Mouse (Mus musculus) intestine, embryonic 16.5 days (tissue): Measurements from ENCODE around the gene Ifna11. TPM values are rescaled to one million over a fixed set of nuclear protein-coding genes. Genes with fewer than 3 reads are reported as not detected.
"Not testable (repeated sequence)": the region's sequence is repeated elsewhere in the genome, so short reads cannot be mapped to it uniquely, and the experiment has no call there.

Experiments
- ATAC-seq: fragments of 200-750 bp; cut with Nextera tagmentation; 2 replicates; pipeline ENCODE4 v1.8.0; 2017; ENCODE audit warnings: moderate TSS enrichment, moderate library complexity
- H3K27ac ChIP-seq: fragments of 300-500 bp; sonication (generic); 2 replicates; pipeline ENCODE4 v1.5.1; 2014; ENCODE audit warnings: mild to moderate bottlenecking, low read length
- H3K27me3 ChIP-seq: fragments of 300-500 bp; sonication (generic); replicated peaks from 2 replicates; pipeline ENCODE4 v1.6.1; 2014; ENCODE audit warnings: low read length, control low read depth, mixed read lengths; ENCODE audit not compliant: control insufficient read depth, insufficient read depth
- H3K36me3 ChIP-seq: fragments of 300-500 bp; sonication (generic); 2 replicates; pipeline ENCODE4 v1.6.1; 2014; ENCODE audit warnings: low read length, control low read depth; ENCODE audit not compliant: control insufficient read depth, insufficient read depth
- H3K4me1 ChIP-seq: fragments of 300-500 bp; sonication (generic); 2 replicates; pipeline ENCODE4 v1.6.1; 2014; ENCODE audit warnings: low read length, control low read depth, mixed read lengths; ENCODE audit not compliant: control insufficient read depth, insufficient read depth
- H3K4me2 ChIP-seq: fragments of 300-500 bp; sonication (generic); 2 replicates; pipeline ENCODE4 v1.6.1; 2014; ENCODE audit warnings: low read depth, low read length, control low read depth
- H3K4me3 ChIP-seq: fragments of 300-500 bp; sonication (generic); 2 replicates; pipeline ENCODE4 v1.5.1; 2014; ENCODE audit warnings: mild to moderate bottlenecking, low read length
- H3K9ac ChIP-seq: fragments of 300-500 bp; sonication (generic); 2 replicates; pipeline ENCODE4 v1.6.1; 2014; ENCODE audit warnings: low read depth, low read length
- H3K9me3 ChIP-seq: fragments of 300-500 bp; sonication (generic); 2 replicates; pipeline ENCODE4 v1.6.1; 2016; ENCODE audit warnings: low read length, control low read depth; ENCODE audit not compliant: control insufficient read depth
- WGBS: fragments of 180-500 bp; shearing (Covaris S2); extraction: QIAGEN DNeasy Blood & Tissue Kit; methylation state at CpG from one replicate; pipeline ENCODE4 v1.1.7; 2014; 5-methylcytosine and 5-hydroxymethylcytosine counted together
- polyA plus RNA-seq: library from polyadenylated mRNA; unstranded; fragments of >200 nt; fragmentation: Nextera tagmentation; extraction: Ambion mirVana; gene quantifications from 2 replicates; pipeline ENCODE4 v1.2.1, GENCODE M21; 2015

Ifna11 gene
- polyA plus RNA-seq, 1 experiment from 2014 or later, result not detected

DNA sequence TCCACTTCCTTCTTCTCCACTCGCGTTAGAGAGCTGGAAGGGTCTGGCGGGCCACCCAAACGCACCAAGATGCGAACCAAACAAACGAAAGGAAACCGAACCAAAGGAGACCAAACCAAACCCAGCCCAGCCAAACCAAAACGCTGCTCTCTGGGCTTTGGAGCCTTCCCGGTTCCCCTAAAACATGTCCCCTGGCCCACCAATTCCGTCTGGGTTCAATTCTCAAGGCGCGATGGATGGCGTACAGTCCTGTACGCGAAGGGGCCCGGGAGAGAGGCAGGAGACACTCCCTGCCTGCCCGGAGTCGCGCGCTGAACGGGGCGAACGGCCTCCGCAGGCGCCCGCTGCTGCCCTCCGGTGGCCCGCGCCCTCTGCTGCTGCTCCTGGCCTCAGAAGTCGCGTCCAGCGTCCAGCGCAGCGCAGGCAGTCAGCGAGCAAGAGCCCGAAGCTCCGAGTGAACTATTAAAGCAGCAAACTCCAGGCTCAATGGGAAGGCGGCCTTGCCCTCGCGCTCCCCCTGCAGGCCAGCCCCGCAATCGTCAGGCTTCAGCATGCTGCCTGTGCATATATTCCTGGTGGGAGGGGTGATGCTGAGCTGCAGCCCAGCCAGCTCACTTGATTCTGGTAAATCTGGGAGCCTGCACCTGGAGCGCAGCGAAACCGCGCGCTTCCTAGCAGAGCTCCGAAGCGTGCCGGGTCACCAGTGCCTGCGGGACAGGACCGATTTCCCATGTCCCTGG, 25.7 kb upstream of the Ifna11 start, which contains the start of gene Gm13275:
Gene Gm13275, plus strand, starts transcription at position 552 of the 740 bp plus-strand sequence.
- H3K4me2 ChIP-seq, H3K27me3 ChIP-seq, H3K4me1 ChIP-seq, H3K9ac ChIP-seq, H3K9me3 ChIP-seq, H3K27ac ChIP-seq, H3K4me3 ChIP-seq, H3K36me3 ChIP-seq, ATAC-seq: not testable (repeated sequence)
- WGBS, result 0% methylated on average over 9 of the region's 52 CpGs

GRCm38 (mm10) chr4:88797097-88797496, 22.7 kb upstream of the Ifna11 start, which contains the start of gene Gm13279:
Gene Gm13279, plus strand, starts transcription at chr4:88797397.
- no CpG with 5 or more reads among the region's 28 CpGs for WGBS
- not testable (repeated sequence) for H3K9me3 ChIP-seq, H3K4me1 ChIP-seq, H3K27ac ChIP-seq, H3K27me3 ChIP-seq, H3K4me3 ChIP-seq, ATAC-seq, H3K4me2 ChIP-seq, H3K36me3 ChIP-seq, H3K9ac ChIP-seq

DNA sequence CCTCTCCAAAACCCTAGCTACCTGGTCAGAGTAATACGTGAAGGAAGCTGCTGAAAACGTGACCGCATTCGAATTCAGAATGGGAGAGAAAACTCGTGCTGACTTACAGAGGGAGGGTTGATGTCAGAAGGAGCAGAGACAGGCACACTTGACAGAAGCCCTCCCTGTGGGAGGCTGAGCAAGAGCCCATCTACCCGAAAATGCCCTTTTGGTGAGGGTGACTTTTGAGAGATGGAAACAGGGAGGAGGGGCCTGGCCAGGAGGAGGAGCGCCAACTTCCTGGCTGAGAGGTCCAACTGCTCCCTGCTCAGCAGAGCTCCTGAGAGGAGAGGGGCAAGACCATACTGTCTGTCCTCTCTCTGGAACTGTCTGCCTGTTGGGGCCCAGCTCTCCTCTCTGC, 20.4 kb upstream of the Ifna11 start, which contains the start of gene Gm13285:
Gene Gm13285, plus strand, starts transcription at position 301 of the 400 bp plus-strand sequence.
- WGBS, result 21% methylated on average over 3 of the region's 7 CpGs
- not testable (repeated sequence) for H3K4me3 ChIP-seq, H3K36me3 ChIP-seq, H3K27ac ChIP-seq, H3K9me3 ChIP-seq, H3K4me1 ChIP-seq, H3K9ac ChIP-seq, H3K4me2 ChIP-seq, ATAC-seq, H3K27me3 ChIP-seq

DNA sequence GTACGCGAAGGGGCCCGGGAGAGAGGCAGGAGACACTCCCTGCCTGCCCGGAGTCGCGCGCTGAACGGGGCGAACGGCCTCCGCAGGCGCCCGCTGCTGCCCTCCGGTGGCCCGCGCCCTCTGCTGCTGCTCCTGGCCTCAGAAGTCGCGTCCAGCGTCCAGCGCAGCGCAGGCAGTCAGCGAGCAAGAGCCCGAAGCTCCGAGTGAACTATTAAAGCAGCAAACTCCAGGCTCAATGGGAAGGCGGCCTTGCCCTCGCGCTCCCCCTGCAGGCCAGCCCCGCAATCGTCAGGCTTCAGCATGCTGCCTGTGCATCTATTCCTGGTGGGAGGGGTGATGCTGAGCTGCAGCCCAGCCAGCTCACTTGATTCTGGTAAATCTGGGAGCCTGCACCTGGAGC, 16.8 kb upstream of the Ifna11 start, which contains the start of gene Gm13287:
Gene Gm13287, plus strand, starts transcription at position 301 of the 400 bp plus-strand sequence.
- not testable (repeated sequence) for H3K36me3 ChIP-seq, H3K27me3 ChIP-seq, H3K9me3 ChIP-seq, H3K4me2 ChIP-seq, H3K9ac ChIP-seq, H3K27ac ChIP-seq, H3K4me1 ChIP-seq, H3K4me3 ChIP-seq, ATAC-seq
- WGBS, result no CpG with 5 or more reads among the region's 29 CpGs

GRCm38 (mm10) chr4:88805231-88805630, 14.5 kb upstream of the Ifna11 start, which contains the start of gene Gm13288:
Gene Gm13288, plus strand, starts transcription at chr4:88805531.
- H3K4me1 ChIP-seq, H3K4me2 ChIP-seq, H3K9me3 ChIP-seq, H3K36me3 ChIP-seq, H3K27me3 ChIP-seq, H3K27ac ChIP-seq, H3K9ac ChIP-seq, ATAC-seq: not testable (repeated sequence)
- WGBS, result no CpG with 5 or more reads among the region's 8 CpGs
- H3K4me3 ChIP-seq, result peak within 1 kb of the TSS; percentile 16; the same call in 1 of the 2 replicates

- H3K9me3 ChIP-seq, H3K4me1 ChIP-seq, H3K27ac ChIP-seq, H3K9ac ChIP-seq, H3K4me2 ChIP-seq, H3K27me3 ChIP-seq, ATAC-seq, H3K36me3 ChIP-seq: not testable (repeated sequence)
- peak overlapping the region; percentile 16; the same call in 1 of the 2 replicates for H3K4me3 ChIP-seq
- WGBS, result 2% methylated on average over 11 of the region's 34 CpGs
These were observed 14.0 kb upstream of the Ifna11 start for GRCm38 (mm10) chr4:88805761-88806160.

- Histone ChIP-seq H3K4me1 (no peaks in the 10 kb centered on the region), H3K36me3 (no peaks in the 10 kb centered on the region), H3K9ac (no peak within 1 kb of the TSS), H3K4me2 (no peak within 1 kb of the TSS), H3K9me3 (no peaks in the 10 kb centered on the region), H3K27me3 (no peaks in the 10 kb centered on the region), H3K27ac (no peak within 1 kb of the TSS), H3K4me3 (no peak within 1 kb of the TSS)
- ATAC-seq, result no peak
- 66% methylated on average over 3 of the region's 3 CpGs for WGBS
These were observed 3.8 kb upstream of the Ifna11 start, which contains the start of gene Ifna7 for GRCm38 (mm10) chr4:88815928-88816327. Gene Ifna7, plus strand, starts transcription at chr4:88816228.

DNA sequence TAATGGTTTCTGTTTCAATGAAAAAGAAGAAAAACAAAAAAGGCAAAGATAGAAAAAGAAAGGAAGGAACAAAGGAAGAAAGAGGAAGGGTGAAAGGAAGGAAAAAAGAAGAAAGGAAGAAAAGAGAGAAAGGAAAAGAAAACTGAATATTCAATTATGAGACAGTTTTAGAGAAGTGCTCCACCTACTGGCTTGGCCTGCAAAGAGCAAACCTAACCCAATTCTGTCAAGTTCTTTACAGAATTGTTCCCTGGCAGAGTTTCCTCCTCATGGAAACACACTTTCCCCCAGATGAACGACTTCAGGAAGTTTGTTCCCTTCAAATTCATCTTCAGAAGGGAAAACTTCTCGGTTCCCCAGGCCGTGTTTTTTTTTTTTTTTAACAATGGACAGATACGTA, 3.2 kb downstream of the Ifna11 start:
- no peak for ATAC-seq
- H3K4me3 ChIP-seq, result no peak overlapping the region
- H3K4me2 ChIP-seq, result no peak overlapping the region
- no peak overlapping the region for H3K27ac ChIP-seq
- 23% methylated on average over 4 of the region's 4 CpGs for WGBS
- no peaks in the 10 kb centered on the region for H3K27me3 ChIP-seq
- H3K9ac ChIP-seq, result no peak overlapping the region
- H3K4me1 ChIP-seq, result no peaks in the 10 kb centered on the region
- no peaks in the 10 kb centered on the region for H3K36me3 ChIP-seq
- no peaks in the 10 kb centered on the region for H3K9me3 ChIP-seq

- not testable (repeated sequence) for H3K9me3 ChIP-seq
These were observed 7.4 kb downstream of the Ifna11 start, which contains the start of gene Ifna6 for GRCm38 (mm10) chr4:88827116-88827515. Gene Ifna6, plus strand, starts transcription at chr4:88827416.

More at GRCm38 (mm10) chr4:88827116-88827515, 7.4 kb downstream of the Ifna11 start, which contains the start of gene Ifna6:
- H3K4me1 ChIP-seq, ATAC-seq, H3K9ac ChIP-seq, H3K27me3 ChIP-seq, H3K4me2 ChIP-seq, H3K36me3 ChIP-seq, H3K4me3 ChIP-seq, H3K27ac ChIP-seq: not testable (repeated sequence)
